Mouse (Mus musculus) heart, embryonic 11.5 days (tissue): ENCODE data around the gene Clcnka. TPM values are rescaled to one million over a fixed set of nuclear protein-coding genes. Genes with fewer than 3 reads are reported as not detected.

Experiments
- ATAC-seq: fragments of 200-750 bp; cut with Nextera tagmentation; replicated peaks from 2 replicates; pipeline ENCODE4 v1.8.0; 2017; ENCODE audit warnings: moderate library complexity; ENCODE audit not compliant: insufficient number of reproducible peaks, low FRiP score, low TSS enrichment
- H3K27ac ChIP-seq: fragments of 300-500 bp; sonication (generic); 2 replicates; pipeline ENCODE4 v1.5.1; 2014; ENCODE audit warnings: mild to moderate bottlenecking, low read depth, low read length
- H3K27me3 ChIP-seq: fragments of 300-500 bp; sonication (generic); 2 replicates; pipeline ENCODE4 v1.6.1; 2014; ENCODE audit warnings: mild to moderate bottlenecking, low read length, mixed read lengths; ENCODE audit not compliant: control insufficient read depth, insufficient read depth
- H3K36me3 ChIP-seq: fragments of 300-500 bp; sonication (generic); 2 replicates; pipeline ENCODE4 v1.6.1; 2014; ENCODE audit warnings: mild to moderate bottlenecking, low read length, moderate library complexity, mixed read lengths; ENCODE audit not compliant: control insufficient read depth, insufficient read depth
- H3K4me1 ChIP-seq: fragments of 300-500 bp; sonication (generic); 2 replicates; pipeline ENCODE4 v1.6.1; 2014; ENCODE audit warnings: low read length; ENCODE audit not compliant: control insufficient read depth, insufficient read depth
- H3K4me2 ChIP-seq: fragments of 300-500 bp; sonication (generic); 2 replicates; pipeline ENCODE4 v1.6.1; 2014; ENCODE audit warnings: mild to moderate bottlenecking, moderate library complexity
- H3K4me3 ChIP-seq: fragments of 300-500 bp; sonication (generic); 2 replicates; pipeline ENCODE4 v1.5.1; 2014; ENCODE audit warnings: low read depth, low read length
- H3K9ac ChIP-seq: fragments of 300-500 bp; sonication (generic); 2 replicates; pipeline ENCODE4 v1.6.1; 2014; ENCODE audit warnings: mild to moderate bottlenecking, low read depth, low read length, moderate library complexity
- H3K9me3 ChIP-seq: fragments of 300-500 bp; sonication (generic); replicated peaks from 2 replicates; pipeline ENCODE4 v1.6.1; 2016; ENCODE audit warnings: low read length; ENCODE audit not compliant: control insufficient read depth
- WGBS: fragments of 180-500 bp; shearing (Covaris S2); extraction: QIAGEN DNeasy Blood & Tissue Kit; methylation state at CpG from one replicate; pipeline ENCODE4 v1.1.7; 2014; ENCODE audit not compliant: insufficient replicate concordance; 5-methylcytosine and 5-hydroxymethylcytosine counted together
- polyA plus RNA-seq: library from polyadenylated mRNA; unstranded; fragments of >200 nt; fragmentation: Nextera tagmentation; extraction: Ambion mirVana; gene quantifications from 2 replicates; pipeline ENCODE4 v1.2.1, GENCODE M21; 2014

Clcnka gene
- polyA plus RNA-seq, 1 experiment from 2014 or later: 0.14 TPM

GRCm38 (mm10) chr4:141372426-141372825 lies 26.1 kb downstream of the Clcnka start:
- Histone ChIP-seq H3K4me2 (no peak overlapping the region), H3K9me3 (no peaks in the 10 kb centered on the region), H3K36me3 (no peaks in the 10 kb centered on the region), H3K9ac (no peak overlapping the region), H3K4me1 (peaks cover 4% of the 10 kb centered on the region; the same call in 1 of the 2 replicates), H3K27ac (no peak overlapping the region), H3K4me3 (no peak overlapping the region), H3K27me3 (peaks cover 38% of the 10 kb centered on the region)
- WGBS: 85% methylated on average over 5 of the region's 5 CpGs
- no peak for ATAC-seq

- H3K27me3 ChIP-seq: peaks cover 65% of the 10 kb centered on the region
- no peaks in the 10 kb centered on the region for H3K36me3 ChIP-seq
- H3K4me2 ChIP-seq: peak within 1 kb of the TSS; percentile 98
- H3K9ac ChIP-seq: peak within 1 kb of the TSS; percentile 59
- peaks cover 4% of the 10 kb centered on the region; the same call in 1 of the 2 replicates for H3K4me1 ChIP-seq
- H3K27ac ChIP-seq: no peak within 1 kb of the TSS
- peak within 1 kb of the TSS; percentile 60 for H3K4me3 ChIP-seq
- 1% methylated on average over 57 of the region's 71 CpGs for WGBS
- no peak for ATAC-seq
- H3K9me3 ChIP-seq: no peaks in the 10 kb centered on the region
Measured at GRCm38 (mm10) chr4:141367997-141368791, 30.3 kb downstream of the Clcnka start, which contains the start of gene Fam131c. TSS of gene Fam131c (plus strand) at chr4:141368220.

- peaks cover 8% of the 10 kb centered on the region; the same call in 1 of the 2 replicates for H3K4me1 ChIP-seq
- no peak overlapping the region for H3K4me3 ChIP-seq
- H3K4me2 ChIP-seq: no peak overlapping the region
- ATAC-seq: no peak
- 39% methylated on average over 7 of the region's 7 CpGs for WGBS
- no peaks in the 10 kb centered on the region for H3K36me3 ChIP-seq
- H3K27me3 ChIP-seq: peaks cover 64% of the 10 kb centered on the region
- no peak overlapping the region for H3K27ac ChIP-seq
- H3K9me3 ChIP-seq: no peaks in the 10 kb centered on the region
- no peak overlapping the region for H3K9ac ChIP-seq
Measured at GRCm38 (mm10) chr4:141365876-141366275, 32.6 kb downstream of the Clcnka start.

DNA sequence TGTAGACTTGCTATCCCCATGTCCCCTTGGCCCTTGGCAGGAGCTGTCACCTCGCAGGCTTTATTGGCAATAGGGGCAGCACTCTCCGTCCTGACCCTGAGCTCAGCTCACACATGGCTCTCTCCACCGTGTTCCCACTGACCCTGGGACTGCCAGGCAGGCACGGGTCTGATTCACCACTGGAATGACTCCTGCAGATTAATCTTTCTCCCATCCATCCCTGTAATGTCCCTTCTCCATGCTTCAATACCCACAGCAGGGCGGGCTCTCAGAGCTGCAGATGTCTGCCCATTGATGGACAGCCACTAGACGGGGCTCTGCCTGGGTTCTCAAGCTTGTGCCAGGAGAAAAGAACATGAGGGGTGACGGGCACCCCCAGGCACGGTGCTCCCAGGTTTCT lies 33.4 kb downstream of the Clcnka start:
- H3K4me1 ChIP-seq: peaks cover 11% of the 10 kb centered on the region
- H3K9ac ChIP-seq: no peak overlapping the region
- ATAC-seq: no peak
- H3K36me3 ChIP-seq: no peaks in the 10 kb centered on the region
- H3K4me3 ChIP-seq: no peak overlapping the region
- no peak overlapping the region for H3K27ac ChIP-seq
- peaks cover 61% of the 10 kb centered on the region for H3K27me3 ChIP-seq
- WGBS: 55% methylated on average over 8 of the region's 8 CpGs
- H3K9me3 ChIP-seq: no peaks in the 10 kb centered on the region
- H3K4me2 ChIP-seq: no peak overlapping the region

DNA sequence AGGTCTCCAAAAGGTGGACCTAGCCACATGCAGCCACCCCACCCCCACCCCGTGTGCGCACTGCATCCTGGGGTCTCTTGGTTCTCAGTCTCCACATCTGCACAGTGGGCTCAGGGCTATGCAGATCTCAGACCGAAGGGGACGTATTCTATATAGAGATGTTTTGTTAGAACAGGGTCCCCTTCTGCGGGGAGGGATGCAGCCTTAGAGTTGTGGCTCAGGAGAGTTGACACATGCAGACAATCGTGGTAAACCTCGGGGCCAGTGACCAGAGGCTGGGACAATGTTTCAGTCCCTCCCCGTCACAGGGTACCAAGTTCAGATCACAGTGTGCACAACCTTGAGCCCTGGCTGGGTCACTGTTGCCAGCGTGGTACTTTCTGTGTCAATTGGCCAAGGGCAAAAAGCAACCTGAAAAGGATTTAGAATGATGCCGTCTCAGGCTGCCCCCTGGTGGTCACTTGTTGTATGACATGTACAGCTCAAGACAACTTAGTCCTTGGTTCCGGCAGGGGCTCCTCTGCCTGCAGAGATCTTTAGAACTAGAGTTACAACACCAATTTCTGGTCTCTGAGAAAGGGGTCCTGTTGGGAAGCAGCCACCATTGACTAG lies 35.5 kb downstream of the Clcnka start:
- H3K36me3 ChIP-seq: no peaks in the 10 kb centered on the region
- peaks cover 11% of the 10 kb centered on the region for H3K4me1 ChIP-seq
- 27% methylated on average over 11 of the region's 11 CpGs for WGBS
- H3K27me3 ChIP-seq: peaks cover 41% of the 10 kb centered on the region
- no peak overlapping the region for H3K9ac ChIP-seq
- no peaks in the 10 kb centered on the region for H3K9me3 ChIP-seq
- ATAC-seq: no peak
- H3K4me2 ChIP-seq: no peak overlapping the region
- H3K4me3 ChIP-seq: no peak overlapping the region
- H3K27ac ChIP-seq: no peak overlapping the region

DNA sequence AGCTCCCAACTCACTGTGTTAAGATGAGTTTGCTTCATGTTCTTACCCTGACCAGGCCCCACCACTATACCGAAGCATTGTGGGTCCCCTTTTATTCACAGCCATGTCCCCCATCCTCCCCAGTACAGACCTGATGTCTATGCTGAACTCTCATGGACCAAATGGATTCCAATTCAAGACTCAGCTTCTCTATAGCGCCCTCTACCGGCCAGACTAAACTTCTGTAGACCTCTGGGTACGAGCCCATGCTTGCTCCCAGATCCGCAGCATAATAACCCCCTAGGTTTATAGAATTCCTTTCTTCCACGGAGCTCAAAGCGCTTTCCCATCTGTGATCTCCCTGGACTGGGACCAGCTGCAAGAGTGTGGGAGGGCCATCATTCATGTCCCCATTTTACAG lies 37.7 kb downstream of the Clcnka start:
- H3K27ac ChIP-seq: no peak overlapping the region
- WGBS: 31% methylated on average over 7 of the region's 7 CpGs
- no peak for ATAC-seq

DNA sequence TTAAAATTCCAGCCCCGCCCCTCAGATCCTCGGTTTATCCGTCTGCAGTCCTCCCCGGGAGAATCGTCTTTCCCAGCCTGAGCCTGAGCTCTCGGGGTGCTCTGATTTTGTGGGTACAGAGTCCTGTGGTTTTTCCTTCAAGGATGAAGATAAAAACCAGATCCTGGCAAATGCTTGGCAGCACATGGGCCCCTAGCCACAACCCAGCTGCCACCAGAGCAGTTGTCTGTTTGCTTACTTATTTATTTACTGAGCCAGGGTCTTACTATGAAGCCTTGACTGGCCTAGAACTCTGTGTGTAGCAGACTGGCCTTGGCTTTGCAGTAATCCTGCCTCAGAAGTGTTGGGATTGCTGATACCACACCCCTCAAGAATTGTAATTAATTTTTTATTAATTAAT lies 39.3 kb downstream of the Clcnka start:
- H3K36me3 ChIP-seq: no peaks in the 10 kb centered on the region
- H3K4me1 ChIP-seq: peaks cover 10% of the 10 kb centered on the region
- H3K9ac ChIP-seq: no peak overlapping the region
- peaks cover 3% of the 10 kb centered on the region; the same call in 1 of the 2 replicates for H3K9me3 ChIP-seq
- peaks cover 6% of the 10 kb centered on the region for H3K27me3 ChIP-seq
- no peak overlapping the region for H3K4me2 ChIP-seq
- WGBS: 74% methylated on average over 6 of the region's 6 CpGs
- no peak for ATAC-seq
- no peak overlapping the region for H3K4me3 ChIP-seq
- no peak overlapping the region for H3K27ac ChIP-seq

More for the DNA sequence above, 37.7 kb downstream of the Clcnka start:
- peaks cover 3% of the 10 kb centered on the region; the same call in 1 of the 2 replicates for H3K9me3 ChIP-seq
- no peak overlapping the region for H3K4me2 ChIP-seq
- H3K9ac ChIP-seq: no peak overlapping the region
- H3K4me1 ChIP-seq: peaks cover 10% of the 10 kb centered on the region
- no peaks in the 10 kb centered on the region for H3K36me3 ChIP-seq
- H3K27me3 ChIP-seq: peaks cover 22% of the 10 kb centered on the region
- no peak overlapping the region for H3K4me3 ChIP-seq

DNA sequence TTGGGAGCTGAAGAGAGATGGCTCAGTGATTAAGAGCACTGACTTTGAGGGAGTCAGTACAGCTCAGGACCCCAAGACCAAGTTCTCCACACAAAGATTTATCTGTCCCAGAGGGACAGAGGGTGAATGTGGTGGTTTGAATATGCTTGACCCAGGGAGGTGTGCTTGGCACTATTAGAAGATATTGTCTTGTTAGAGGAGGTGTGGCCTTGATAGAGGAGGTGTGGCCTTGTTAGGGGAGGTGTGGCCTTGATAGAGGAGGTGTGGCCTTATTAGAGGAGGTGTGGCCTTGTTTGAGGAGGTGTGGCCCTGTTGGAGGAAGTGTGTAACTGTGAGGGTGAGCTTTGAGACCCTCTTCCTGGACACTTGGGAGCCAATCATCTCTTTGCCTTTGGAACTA lies 40.7 kb downstream of the Clcnka start:
- Histone ChIP-seq H3K36me3 (no peaks in the 10 kb centered on the region), H3K4me3 (no peak overlapping the region), H3K27ac (no peak overlapping the region), H3K4me1 (peaks cover 10% of the 10 kb centered on the region), H3K9ac (no peak overlapping the region), H3K27me3 (peaks cover 3% of the 10 kb centered on the region; the same call in 1 of the 2 replicates), H3K9me3 (peaks cover 3% of the 10 kb centered on the region; the same call in 1 of the 2 replicates), H3K4me2 (no peak overlapping the region)
- ATAC-seq: no peak
